Mouse (Mus musculus) MEL-GATA-1-ER (cell line): Measurements from ENCODE around the gene Ppp1r18.

ENCODE experiments used
- DNase-seq: peaks from one replicate; pipeline ENCODE4 v3.0.0-alpha.2; 2012; ENCODE audit warnings: low read depth; ENCODE audit errors: extremely low read depth

The Ppp1r18 gene

DNA sequence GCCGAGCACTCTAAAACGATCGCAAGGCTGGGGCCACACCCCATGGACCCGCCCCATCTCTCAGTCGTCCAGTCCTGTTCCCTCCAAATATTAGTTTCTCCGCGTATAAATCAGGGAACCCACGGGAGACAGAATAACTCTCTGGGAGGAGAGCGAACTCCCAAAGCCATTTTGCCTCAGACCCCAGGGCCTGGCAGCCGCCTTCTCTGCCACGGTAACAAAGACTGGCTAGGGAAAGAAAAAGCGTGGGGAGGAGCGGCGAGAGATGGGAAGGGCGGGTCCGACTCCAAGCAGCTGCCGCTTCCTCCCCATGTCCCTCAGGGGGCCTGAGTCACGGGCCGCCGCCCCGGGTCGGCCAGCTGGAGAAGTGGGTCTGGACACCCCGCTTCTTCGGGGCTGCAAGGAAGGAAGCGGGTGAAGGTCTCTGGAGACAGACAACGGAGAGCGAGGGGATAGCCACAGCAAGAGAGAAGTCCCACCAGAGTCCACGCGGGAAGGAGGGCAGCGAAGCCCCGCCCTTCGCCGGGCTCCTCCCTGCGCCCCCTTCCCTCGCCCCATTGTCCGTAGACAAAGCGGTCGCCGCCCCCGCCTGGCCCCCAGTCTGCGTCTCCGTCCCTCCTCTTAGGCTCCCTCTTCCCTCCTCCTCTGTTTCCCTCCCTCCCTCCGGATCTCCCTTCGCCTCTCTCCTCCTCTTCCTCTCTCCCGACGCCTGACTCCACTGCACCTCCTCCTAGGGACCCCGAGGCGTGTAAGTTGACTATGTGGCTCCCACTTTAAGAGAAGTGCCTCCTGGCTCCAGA is at the start of gene Ppp1r18:
Ppp1r18 (plus strand) TSS at position 113 of the 800 bp plus-strand sequence.
- DNase-seq: no peak

DNA sequence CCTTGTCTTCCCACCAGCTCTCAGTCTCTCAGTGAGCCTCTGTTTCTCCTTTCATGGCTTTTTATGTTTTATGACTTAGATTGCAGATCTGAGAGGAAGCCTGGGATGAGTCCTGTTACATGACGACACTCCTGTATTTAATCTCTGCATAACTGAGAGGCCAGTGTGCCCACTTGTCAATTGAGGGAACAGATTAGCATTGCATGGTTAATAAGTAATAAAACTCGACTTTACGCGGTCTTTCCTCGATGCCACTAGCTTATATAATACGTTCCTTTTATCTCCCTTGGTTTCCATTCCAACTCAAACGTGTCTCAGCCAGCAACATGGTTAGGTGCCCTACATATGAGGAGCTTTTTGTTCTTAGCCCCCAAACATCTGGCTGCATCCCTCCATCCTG is 49.6 kb upstream of the Ppp1r18 start:
- no peak for DNase-seq

DNA sequence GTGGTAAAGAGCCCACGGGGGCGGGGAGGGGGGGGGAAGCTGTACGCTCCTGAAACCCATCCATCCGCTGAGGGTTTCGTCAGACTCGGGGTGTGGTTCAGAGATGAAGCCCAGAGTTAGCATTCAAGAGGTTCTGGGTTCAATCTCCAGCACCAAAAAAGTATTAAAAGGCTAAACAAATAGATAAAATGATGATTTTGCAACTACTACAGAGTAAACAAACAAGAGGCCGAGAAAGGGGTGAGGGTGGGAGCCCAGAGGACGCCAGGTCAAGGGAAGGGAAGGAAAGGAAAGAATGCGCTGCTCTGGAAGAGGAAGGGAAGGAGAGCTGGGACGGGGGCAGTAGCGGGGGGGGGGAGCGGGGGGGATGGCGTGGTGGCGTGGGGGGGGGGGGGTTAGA is 48.7 kb upstream of the Ppp1r18 start:
- no peak for DNase-seq

DNA sequence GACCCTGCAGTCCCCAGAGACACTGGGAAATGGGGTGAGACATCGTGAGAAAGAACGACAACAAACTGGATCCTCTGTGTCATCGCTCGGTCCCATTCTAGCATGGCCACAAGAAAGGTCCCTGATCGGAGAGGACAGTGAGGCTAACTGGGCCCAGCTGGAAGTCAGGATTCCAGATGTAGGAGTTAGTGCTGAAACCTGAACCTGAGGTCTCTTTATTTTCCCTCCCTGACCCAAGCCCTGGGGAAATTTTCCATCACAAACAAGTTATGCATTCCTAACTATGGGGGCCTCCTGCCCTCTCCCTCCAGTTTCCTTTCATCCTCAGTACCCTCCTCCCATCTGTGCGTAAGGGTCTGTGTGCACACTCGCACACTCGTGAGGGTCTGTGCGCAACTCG is 48.2 kb upstream of the Ppp1r18 start:
- DNase-seq: no peak

DNA sequence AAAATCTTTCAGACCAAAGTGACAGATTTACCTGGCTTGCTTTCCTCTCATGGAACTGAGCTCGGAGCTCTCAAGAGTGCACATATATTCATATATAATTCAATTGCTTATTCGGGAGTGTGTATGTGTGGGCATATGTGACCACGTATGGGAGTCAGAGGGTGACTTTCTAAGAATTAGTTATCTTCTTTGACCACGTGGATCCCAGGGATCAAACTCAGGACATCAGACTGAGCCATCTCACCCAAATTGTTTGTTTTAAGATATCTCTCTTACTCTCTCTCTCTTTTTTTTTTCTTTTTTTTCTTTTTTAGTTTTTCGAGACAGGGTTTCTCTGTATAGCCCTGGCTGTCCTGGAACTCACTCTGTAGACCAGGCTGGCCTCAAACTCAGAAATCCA is 45.3 kb upstream of the Ppp1r18 start:
- no peak for DNase-seq

DNA sequence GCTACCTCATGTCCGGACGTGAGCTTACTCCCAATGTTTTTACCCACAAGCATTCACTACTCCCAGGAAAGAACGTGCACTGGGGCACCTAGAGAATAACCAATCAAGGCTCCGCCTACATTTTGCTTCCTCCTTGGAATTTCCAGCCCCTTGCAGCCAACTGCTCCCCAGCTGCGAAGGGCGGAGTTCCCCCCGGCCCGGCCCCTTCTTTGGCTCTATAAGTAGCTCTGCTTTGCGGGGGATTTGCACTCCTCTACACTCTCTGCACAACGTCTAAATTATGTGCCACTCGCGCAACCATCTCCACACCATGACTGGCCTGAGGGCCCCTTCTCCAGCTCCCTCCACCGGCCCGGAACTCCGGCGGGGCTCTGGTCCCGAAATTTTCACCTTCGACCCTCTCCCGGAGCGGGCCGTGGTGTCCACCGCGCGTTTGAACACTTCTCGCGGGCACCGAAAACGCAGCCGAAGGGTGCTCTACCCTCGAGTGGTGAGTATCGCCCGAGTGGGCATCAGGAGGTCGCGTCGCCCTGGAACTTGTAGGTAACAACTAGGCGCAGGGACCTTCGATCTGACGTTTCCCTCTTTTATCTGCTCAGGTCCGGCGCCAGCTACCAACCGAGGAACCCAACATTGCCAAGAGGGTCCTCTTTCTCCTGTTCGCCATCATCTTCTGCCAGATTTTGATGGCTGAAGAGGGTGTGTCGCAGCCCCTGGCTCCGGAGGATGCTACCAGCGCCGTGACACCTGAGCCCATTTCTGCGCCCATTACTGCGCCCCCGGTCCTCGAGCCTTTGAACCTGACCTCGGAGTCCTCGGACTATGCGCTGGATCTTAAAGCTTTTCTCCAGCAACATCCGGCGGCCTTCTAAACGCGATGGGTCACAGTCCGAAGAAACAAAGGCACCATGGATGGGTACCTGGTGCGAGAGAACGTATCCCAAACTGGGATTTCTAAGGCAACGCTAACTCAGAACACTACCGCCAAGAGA is 43.7 kb upstream of the Ppp1r18 start, which contains the start of gene Ier3:
Ier3 (plus strand) TSS at position 246 of the 992 bp plus-strand sequence.
- no peak for DNase-seq

DNA sequence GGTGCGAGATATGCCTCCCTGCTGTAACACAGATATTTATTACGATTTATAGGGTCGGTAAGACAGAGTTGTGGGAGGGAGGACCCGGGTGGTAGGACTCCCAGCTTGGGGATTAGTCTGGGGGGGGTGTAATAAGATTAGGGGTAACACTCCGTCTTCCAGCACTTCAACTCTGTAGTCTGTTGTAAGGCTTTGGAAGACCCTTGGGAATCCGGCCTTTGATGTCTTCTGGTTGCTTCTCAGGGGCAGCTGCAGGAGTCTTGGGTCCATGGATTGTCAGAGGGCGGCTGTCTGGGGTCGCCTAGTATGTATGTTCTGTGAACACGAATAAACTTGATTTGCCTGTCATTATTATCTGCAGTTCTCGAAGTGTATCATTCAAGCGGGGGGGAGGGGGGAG is 42.8 kb upstream of the Ppp1r18 start:
- DNase-seq: no peak

DNA sequence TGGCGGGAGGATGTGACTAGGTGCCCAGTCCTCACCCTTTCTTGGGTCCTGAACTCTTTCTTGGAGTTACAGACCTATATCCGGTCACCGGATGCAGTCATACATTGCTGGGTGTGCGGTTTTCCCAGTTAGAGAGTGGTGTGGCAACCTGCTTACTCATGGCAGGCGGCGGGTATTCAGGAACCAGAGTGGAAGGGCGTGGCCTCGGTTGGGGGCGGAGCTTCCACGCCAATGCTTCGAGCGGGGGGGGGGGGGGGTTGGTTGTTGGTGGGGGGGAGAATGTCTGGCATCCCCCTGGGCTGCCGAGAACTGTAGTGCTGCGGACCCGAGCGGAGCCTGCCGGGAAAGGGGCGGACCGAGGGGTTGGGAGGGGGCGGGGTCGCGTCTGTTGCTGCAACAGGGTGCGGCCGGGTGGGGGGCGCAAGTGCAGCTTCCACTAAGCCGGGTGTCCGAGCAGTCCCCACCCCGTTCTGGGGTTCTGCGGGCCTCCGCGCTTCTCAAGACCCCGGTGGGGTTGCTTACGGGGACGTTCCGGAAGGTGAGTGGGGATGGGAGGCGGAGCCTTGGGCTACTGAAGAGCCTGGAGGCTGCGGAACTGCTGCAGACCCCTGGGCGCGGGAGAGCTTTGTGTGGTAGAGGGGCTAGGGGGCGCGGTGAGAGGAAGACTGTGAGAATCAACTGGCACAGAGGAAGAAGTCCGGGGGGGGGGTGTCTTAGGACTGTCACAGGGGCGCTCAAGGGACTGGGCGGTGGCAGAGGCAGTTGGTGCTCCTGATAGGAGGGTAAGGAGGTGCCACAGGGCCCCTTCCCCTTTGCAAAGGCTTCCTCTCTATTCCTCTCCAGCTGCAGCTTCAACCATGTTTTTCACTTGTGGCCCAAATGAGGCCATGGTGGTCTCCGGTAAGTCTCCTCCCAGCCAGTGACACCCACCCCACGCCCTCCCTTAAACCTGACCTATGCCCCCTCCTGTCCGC is 42.1 kb upstream of the Ppp1r18 start, which contains the start of gene Flot1:
Flot1 (plus strand) TSS at position 267 of the 974 bp plus-strand sequence.
- DNase-seq: peak; percentile 95

DNA sequence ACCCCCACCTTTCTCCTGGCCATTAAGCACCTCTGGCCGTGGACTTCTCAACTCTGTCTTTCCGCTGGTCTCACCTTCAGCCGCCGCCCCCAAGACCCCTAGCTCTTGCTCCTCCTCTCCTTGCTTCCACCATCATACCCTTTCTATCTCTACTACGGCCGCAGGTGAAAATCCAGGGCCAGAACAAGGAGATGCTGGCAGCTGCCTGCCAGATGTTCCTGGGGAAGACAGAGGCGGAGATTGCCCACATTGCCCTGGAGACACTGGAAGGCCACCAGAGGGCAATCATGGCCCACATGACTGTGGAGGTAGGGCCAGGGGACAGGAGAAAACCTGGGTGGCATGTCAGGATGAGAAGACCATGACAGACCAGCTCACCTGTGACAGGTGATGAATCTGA is 41.0 kb upstream of the Ppp1r18 start:
- DNase-seq: no peak

DNA sequence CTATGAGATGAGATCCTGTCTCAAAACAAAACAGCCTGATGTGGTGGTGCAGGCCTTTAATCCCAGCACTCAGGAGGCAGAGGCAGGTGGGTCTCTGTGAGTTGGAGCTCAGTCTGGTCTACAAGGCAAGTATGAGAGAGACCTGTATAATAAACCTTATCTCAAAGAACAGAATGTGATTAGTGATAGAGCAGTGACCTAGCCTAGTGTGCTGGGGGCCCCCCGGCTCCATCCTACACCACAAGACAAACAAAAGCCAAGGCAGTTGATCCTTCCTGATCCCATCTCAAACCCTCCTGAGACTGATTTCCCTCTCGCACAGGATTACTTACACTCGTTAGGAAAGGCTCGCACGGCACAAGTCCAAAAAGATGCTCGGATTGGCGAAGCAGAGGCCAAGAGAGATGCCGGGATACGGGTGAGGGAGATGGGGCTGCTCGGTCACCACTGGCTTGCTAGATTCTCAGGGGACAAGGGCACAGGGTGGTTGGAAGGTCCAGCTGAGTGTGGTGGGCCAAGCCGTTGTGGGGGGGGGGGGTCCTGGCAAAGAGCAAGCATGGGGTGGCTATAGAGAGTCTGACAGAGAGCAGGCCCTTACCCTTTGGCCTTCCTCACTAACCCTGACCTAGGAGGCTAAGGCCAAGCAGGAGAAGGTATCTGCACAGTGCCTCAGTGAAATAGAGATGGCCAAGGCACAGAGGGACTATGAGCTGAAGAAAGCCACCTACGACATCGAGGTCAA is 40.1 kb upstream of the Ppp1r18 start:
- DNase-seq: no peak

DNA sequence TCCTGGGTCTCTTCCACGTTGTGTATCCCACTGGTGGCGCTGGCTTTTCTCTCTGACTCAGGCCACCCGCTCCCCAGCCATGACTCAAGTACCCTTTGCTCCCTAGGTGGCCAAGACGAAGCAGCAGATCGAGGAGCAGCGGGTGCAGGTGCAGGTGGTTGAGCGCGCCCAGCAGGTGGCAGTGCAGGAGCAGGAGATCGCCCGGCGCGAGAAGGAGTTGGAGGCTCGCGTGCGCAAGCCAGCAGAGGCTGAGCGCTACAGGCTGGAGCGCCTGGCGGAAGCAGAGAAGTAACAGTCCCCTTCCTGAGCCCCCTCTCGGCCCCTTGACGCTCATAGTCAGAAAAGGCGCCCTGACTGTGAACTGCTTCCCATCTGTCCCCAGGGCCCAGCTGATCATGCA is 35.7 kb upstream of the Ppp1r18 start:
- DNase-seq: no peak

DNA sequence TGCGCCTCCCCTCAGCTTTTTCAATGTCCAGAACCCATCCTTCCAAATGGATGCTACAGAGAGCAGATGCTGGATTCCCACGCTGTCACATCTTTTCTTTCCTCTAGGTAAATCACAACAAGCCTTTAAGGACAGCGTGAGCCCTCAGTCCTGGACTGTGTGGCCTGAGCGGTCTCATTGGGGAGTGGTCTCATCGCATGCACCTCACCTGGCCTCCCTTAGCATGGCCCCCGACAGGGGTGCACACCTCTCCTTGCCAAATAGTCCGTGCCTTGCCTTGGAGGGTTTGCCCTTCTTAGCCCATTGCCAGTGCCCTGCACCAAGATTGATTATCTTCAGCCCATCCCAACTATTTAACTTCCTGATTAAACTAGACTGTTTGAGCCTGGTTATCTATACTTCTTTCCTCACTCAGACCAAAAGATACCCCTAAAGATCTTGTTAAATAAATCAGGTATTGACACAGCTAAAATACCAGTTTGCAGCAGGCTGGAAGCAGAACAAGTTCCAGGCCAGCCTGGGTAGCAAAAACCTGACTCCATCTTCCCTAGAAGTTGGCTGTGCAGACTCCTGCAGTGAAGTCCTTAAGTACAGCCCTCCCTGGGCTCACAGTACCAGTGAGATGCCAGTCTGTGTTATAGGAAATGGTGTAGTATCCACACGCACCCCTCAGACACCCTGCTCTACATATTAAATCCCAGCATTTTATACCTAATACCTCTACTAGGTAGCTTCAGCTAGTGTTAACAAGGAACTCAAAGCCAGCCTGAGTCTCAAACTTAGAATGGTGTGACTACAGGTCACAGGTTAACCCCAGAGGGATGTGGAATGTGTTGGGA is 32.8 kb upstream of the Ppp1r18 start:
- DNase-seq: no peak

DNA sequence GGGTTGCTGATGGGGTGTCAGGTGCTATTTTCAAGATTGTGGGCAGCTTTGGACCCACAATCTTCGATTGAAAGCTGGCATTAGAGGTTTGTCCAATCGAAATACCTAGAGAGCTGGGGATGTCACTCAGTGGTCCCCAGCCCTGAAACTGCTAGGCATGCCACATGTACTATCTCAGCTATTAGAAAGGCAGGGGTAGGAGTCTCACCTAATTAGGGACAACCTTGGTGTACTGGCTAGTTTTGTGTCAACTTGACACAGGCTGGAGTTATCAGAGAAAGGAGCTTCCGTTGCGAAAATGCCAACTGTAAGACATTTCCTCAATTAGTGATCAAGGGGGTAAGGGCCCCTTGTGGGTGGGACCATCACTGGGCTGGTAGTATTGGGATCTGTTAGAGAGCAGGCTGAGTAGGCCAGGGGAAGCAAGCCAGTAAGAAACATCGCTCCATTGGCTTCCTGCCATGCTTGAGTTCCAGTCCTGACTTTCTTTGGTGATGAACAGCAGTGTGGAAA is 32.1 kb upstream of the Ppp1r18 start:
- DNase-seq: no peak

DNA sequence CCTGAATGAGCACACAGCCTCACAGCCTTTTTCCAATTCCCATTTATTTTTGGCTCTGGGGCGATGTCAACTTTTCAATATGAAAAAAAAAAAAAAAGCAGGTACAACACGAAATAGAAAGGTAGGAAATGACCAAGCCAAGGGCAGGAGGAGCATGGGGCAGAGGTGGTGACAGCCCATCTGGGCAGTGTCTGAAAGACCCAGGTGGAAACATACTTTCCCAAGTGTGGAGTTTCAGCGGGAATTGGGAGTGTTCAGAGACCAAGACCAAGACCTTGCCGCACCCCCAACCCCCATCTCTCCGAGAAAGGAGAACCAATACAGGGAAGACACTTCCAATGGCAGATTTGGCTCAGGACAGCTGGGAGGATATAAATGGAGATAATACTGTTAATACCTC is 31.5 kb upstream of the Ppp1r18 start:
- no peak for DNase-seq

DNA sequence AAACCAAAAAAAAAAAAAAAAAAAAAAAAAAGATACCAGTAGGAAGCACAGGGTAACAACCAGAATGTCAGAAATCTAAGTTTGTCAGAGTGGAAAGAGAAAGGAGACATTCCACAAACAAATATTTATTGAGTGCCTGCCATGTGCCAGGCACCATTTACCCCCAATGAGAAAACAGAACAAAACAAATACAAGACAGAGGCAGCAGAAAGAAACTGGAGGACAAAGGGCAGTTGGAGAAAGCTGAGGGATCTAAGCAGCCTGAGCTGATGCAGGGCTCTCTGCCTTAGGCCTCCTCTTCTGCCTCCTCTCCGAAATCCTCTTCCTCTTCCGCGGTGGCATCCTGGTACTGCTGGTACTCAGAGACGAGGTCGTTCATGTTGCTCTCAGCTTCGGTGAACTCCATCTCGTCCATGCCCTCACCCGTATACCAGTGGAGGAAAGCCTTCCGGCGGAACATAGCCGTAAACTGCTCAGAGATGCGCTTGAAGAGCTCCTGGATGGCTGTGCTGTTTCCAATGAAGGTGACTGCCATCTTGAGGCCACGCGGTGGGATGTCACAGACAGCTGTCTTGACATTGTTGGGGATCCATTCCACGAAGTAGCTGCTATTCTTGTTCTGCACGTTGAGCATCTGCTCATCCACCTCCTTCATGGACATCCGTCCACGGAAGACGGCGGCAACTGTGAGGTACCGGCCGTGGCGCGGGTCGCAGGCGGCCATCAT is 30.5 kb upstream of the Ppp1r18 start:
- no peak for DNase-seq

DNA sequence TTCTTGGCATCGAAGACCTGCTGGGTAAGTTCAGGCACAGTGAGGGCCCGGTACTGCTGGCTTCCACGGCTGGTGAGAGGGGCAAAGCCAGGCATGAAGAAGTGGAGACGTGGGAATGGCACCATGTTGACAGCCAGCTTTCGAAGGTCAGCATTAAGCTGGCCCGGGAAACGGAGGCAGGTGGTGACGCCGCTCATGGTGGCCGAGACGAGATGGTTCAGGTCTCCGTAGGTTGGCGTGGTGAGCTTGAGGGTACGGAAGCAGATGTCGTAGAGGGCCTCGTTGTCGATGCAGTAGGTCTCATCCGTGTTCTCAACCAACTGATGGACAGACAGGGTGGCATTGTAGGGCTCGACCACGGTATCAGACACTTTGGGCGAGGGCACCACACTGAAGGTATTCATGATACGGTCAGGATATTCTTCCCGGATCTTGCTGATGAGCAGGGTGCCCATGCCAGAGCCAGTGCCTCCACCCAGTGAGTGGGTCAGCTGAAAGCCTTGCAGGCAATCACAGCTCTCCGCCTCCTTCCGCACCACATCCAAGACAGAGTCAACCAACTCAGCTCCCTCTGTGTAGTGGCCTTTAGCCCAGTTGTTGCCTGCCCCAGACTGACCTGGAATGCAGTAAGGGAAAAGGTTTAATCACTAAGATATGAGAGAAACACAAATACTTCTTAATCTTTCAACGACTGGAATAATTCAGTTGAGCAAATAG is 29.8 kb upstream of the Ppp1r18 start:
- DNase-seq: no peak

DNA sequence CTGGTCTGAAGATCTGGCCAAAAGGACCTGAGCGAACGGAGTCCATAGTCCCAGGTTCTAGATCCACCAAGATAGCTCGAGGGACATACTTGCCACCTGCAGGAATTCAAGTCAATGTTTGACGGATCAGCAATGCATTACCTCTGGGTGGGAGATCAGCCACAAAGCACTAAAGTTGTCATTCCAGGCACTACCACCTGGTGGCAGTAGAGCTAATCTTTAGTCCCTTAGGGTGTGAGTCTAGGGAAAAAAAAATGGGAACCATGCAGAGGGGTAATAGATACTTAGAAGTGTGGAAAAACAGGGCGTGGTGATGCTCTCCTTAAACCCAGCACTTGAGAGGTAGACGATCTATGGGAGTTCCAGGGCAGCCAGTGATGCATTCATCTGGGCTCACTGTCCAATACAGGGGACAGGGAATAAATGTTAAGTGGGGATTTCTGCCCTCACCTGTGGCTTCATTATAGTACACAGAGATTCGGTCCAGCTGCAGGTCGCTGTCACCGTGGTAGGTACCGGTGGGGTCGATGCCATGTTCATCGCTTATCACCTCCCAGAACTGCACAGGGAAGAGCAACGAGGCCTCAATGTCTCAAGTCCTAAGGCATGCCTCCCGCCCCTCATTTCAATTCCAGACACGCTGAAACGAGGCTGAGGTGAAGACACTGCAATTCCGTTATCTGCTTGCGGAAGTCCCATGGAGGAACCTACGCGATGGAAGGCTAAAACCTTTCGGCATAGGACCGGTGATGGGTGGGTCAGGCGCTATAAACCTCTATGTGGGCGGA is 29.0 kb upstream of the Ppp1r18 start:
- DNase-seq: no peak
